Mouse (Mus musculus) midbrain, embryonic 11.5 days (tissue): ENCODE data around the gene Ccdc180. TPM values are rescaled to one million over a fixed set of nuclear protein-coding genes. Genes with fewer than 3 reads are reported as not detected.

Experiments used
- ATAC-seq: fragments of 200-750 bp; cut with Nextera tagmentation; 2 replicates; pipeline ENCODE4 v1.8.0; 2017; ENCODE audit warnings: moderate TSS enrichment, moderate library complexity; ENCODE audit not compliant: low FRiP score
- DNase-seq: peaks from one replicate; pipeline ENCODE4 v3.0.0; 2015; ENCODE audit warnings: low spot score; ENCODE audit errors: missing footprints
- H3K27ac ChIP-seq: fragments of 300-500 bp; sonication (generic); 2 replicates; pipeline ENCODE4 v1.5.1; 2014; ENCODE audit warnings: low read depth, low read length
- H3K27me3 ChIP-seq: fragments of 300-500 bp; sonication (generic); 2 replicates; pipeline ENCODE4 v1.6.1; 2014; ENCODE audit warnings: mild to moderate bottlenecking, low read length, moderate library complexity, mixed read lengths; ENCODE audit not compliant: control insufficient read depth, insufficient read depth
- H3K36me3 ChIP-seq: fragments of 300-500 bp; sonication (generic); 2 replicates; pipeline ENCODE4 v1.6.1; 2014; ENCODE audit warnings: mild to moderate bottlenecking, low read length, moderate library complexity, mixed read lengths; ENCODE audit not compliant: control insufficient read depth, insufficient read depth
- H3K4me1 ChIP-seq: fragments of 300-500 bp; sonication (generic); 2 replicates; pipeline ENCODE4 v1.6.1; 2014; ENCODE audit warnings: low read length; ENCODE audit not compliant: control insufficient read depth, insufficient read depth
- H3K4me2 ChIP-seq: fragments of 300-500 bp; sonication (generic); 2 replicates; pipeline ENCODE4 v1.6.1; 2014; ENCODE audit warnings: mild to moderate bottlenecking, moderate library complexity
- H3K4me3 ChIP-seq: fragments of 300-500 bp; sonication (generic); 2 replicates; pipeline ENCODE4 v1.5.1; 2014; ENCODE audit warnings: low read depth, low read length
- H3K9ac ChIP-seq: fragments of 300-500 bp; sonication (generic); 2 replicates; pipeline ENCODE4 v1.6.1; 2014; ENCODE audit warnings: low read length
- H3K9me3 ChIP-seq: fragments of 300-500 bp; sonication (generic); 2 replicates; pipeline ENCODE4 v1.6.1; 2016; ENCODE audit warnings: low read length; ENCODE audit not compliant: control insufficient read depth
- WGBS: fragments of 180-500 bp; shearing (Covaris S2); extraction: QIAGEN DNeasy Blood & Tissue Kit; methylation state at CpG from one replicate; pipeline ENCODE4 v1.1.7; 2014; 5-methylcytosine and 5-hydroxymethylcytosine counted together
- polyA plus RNA-seq: library from polyadenylated mRNA; unstranded; fragments of >200 nt; fragmentation: Nextera tagmentation; extraction: Ambion mirVana; gene quantifications from 2 replicates; pipeline ENCODE4 v1.2.1, GENCODE M21; 2014

Gene Ccdc180
- polyA plus RNA-seq, 1 experiment from 2014 or later: not detected

- Histone ChIP-seq H3K27ac (no peak overlapping the region), H3K4me2 (peak overlapping the region; percentile 96), H3K9ac (peak overlapping the region; percentile 68), H3K27me3 (peaks cover 5% of the 10 kb centered on the region), H3K4me3 (peak overlapping the region; percentile 84), H3K36me3 (no peaks in the 10 kb centered on the region), H3K9me3 (no peaks in the 10 kb centered on the region), H3K4me1 (peaks cover 18% of the 10 kb centered on the region)
- DNase-seq (peak; percentile 92), ATAC-seq (no peak)
- 20% methylated on average over 9 of the region's 9 CpGs for WGBS
These were observed 82.8 kb downstream of the Ccdc180 start for GRCm38 (mm10) chr4:45972951-45973350.

GRCm38 (mm10) chr4:45976931-45977667 is 87.0 kb downstream of the Ccdc180 start:
- no peak overlapping the region for H3K4me3 ChIP-seq
- H3K9me3 ChIP-seq: no peaks in the 10 kb centered on the region
- DNase-seq: no peak
- peaks cover 5% of the 10 kb centered on the region for H3K27me3 ChIP-seq
- H3K36me3 ChIP-seq: no peaks in the 10 kb centered on the region
- WGBS: 84% methylated on average over 6 of the region's 6 CpGs
- H3K27ac ChIP-seq: no peak overlapping the region
- ATAC-seq: no peak
- no peak overlapping the region for H3K9ac ChIP-seq
- H3K4me1 ChIP-seq: peaks cover 10% of the 10 kb centered on the region; the same call in 1 of the 2 replicates
- H3K4me2 ChIP-seq: no peak overlapping the region

GRCm38 (mm10) chr4:45979916-45980315 is 89.8 kb downstream of the Ccdc180 start:
- 61% methylated on average over 2 of the region's 2 CpGs for WGBS
- H3K36me3 ChIP-seq: no peaks in the 10 kb centered on the region
- no peak overlapping the region for H3K9ac ChIP-seq
- H3K9me3 ChIP-seq: no peaks in the 10 kb centered on the region
- H3K27me3 ChIP-seq: no peaks in the 10 kb centered on the region
- H3K4me2 ChIP-seq: no peak overlapping the region
- no peak for ATAC-seq
- no peaks in the 10 kb centered on the region for H3K4me1 ChIP-seq
- no peak overlapping the region for H3K4me3 ChIP-seq
- no peak overlapping the region for H3K27ac ChIP-seq
- no peak for DNase-seq

- Histone ChIP-seq H3K27me3 (no peaks in the 10 kb centered on the region), H3K9ac (no peak overlapping the region), H3K4me1 (no peaks in the 10 kb centered on the region), H3K9me3 (no peaks in the 10 kb centered on the region), H3K4me3 (no peak overlapping the region), H3K4me2 (no peak overlapping the region), H3K27ac (no peak overlapping the region), H3K36me3 (no peaks in the 10 kb centered on the region)
- no peak for ATAC-seq
- DNase-seq: no peak
These were observed 91.0 kb downstream of the Ccdc180 start for GRCm38 (mm10) chr4:45981054-45981453.

- H3K27me3 ChIP-seq: no peaks in the 10 kb centered on the region
- H3K9me3 ChIP-seq: no peaks in the 10 kb centered on the region
- H3K9ac ChIP-seq: no peak overlapping the region
- ATAC-seq: no peak
- no peak overlapping the region for H3K4me2 ChIP-seq
- H3K4me3 ChIP-seq: no peak overlapping the region
- H3K4me1 ChIP-seq: no peaks in the 10 kb centered on the region
- WGBS: 82% methylated on average over 6 of the region's 6 CpGs
- no peaks in the 10 kb centered on the region for H3K36me3 ChIP-seq
- no peak overlapping the region for H3K27ac ChIP-seq
- no peak for DNase-seq
These were observed 100.5 kb downstream of the Ccdc180 start for GRCm38 (mm10) chr4:45990427-45991135.

GRCm38 (mm10) chr4:45998536-45998935 is 108.4 kb downstream of the Ccdc180 start:
- ATAC-seq: no peak

More at GRCm38 (mm10) chr4:45998536-45998935, 108.4 kb downstream of the Ccdc180 start:
- DNase-seq: no peak
- Histone ChIP-seq H3K4me1 (no peaks in the 10 kb centered on the region), H3K36me3 (no peaks in the 10 kb centered on the region), H3K4me3 (no peak overlapping the region), H3K4me2 (no peak overlapping the region), H3K9me3 (no peaks in the 10 kb centered on the region), H3K27ac (no peak overlapping the region), H3K27me3 (no peaks in the 10 kb centered on the region), H3K9ac (no peak overlapping the region)
- 87% methylated on average over 4 of the region's 4 CpGs for WGBS

Other genes starting within 250 kb of the Ccdc180 start
- 3.1 TPM in 2 replicates for gene Aldh1b1, start 91.3 kb upstream of the Ccdc180 start, polyA plus RNA-seq
- 55.9 and 57.5 TPM in 2 replicates for gene Igfbpl1, start 63.4 kb upstream of the Ccdc180 start, polyA plus RNA-seq
- gene Stra6l, start 41.6 kb upstream of the Ccdc180 start, polyA plus RNA-seq: 0.11 and 0.59 TPM in 2 replicates
- 10.9 and 11.8 TPM in 2 replicates for gene Tdrd7, start 75.0 kb downstream of the Ccdc180 start, polyA plus RNA-seq
- 2.7 and 3.4 TPM in 2 replicates for gene Tmod1, start 148.6 kb downstream of the Ccdc180 start, polyA plus RNA-seq
- gene Ncbp1, start 248.3 kb downstream of the Ccdc180 start, polyA plus RNA-seq: 143 and 161 TPM in 2 replicates
- gene Tstd2, start 248.4 kb downstream of the Ccdc180 start, polyA plus RNA-seq: 36.1 and 36.7 TPM in 2 replicates